Mouse (Mus musculus) lung, postnatal 10 days (tissue): Measurements from ENCODE around the gene Dot1l.

ENCODE experiments used
- DNase-seq: peaks from one replicate; pipeline ENCODE4 v3.0.0; 2021

The Dot1l gene

DNA sequence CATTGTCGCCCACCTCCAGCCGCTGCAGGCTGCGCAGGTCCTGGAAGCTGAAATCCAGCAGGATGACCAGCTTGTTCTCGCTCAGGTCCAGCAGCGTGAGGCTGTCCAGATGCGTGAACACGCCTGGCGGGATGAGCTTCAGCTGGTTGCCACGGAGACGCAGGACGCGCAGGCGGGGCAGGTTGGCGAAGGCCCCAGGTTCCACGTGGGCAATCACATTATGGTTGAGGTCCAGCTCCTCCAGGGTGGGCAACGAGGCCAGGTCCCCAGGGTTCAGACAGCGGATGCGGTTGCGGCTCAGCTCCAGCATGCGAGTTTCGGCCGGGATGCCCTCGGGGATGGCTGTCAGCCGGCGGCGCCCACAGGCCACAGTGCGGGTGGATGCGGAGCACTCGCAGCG, 80.6 kb downstream of the Dot1l start:
- no peak for DNase-seq

DNA sequence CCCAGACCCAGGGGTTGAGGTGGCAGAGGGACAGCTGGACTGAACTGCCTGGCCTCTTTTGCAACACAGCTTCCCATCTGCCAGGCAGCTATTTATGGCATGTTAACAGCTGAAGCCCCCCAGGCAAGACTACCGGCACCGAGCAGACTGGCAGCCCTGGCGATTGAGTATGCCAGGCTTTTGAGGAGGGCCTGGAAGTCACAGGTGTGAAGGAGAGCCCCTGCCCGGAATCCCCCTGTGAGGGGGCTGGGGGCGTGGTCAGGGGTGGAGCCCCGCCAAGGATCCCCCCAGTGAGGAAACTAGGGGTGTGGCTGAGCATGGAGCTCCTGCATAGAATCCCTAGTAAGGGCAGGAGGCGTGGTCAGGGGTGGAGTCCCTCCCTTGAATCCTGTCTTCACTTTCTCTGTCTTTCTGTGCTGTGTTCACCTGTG, 82.0 kb downstream of the Dot1l start:
- no peak for DNase-seq

DNA sequence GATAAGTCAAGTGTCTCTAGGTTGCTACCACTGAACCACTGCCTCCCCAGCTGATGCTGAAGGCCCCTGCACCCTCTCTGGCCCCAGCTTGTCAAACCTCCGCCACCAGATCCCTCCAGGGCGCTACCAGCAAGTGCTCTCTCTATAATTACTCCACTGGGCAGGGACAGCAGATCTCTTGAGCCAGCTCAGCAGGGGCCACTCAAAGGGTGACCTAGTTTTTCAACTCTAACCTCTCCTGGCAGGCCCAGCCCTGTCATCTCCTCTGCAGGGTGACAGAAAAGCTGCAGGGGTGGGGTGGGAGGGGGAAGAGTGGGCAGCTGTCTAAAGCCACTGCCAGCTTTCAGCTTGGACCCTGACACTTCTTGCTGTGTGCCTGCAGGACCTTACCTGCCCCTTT, 82.8 kb downstream of the Dot1l start:
- DNase-seq, result no peak

- no peak for DNase-seq
Measured at GRCm38 (mm10) chr10:80838346-80838912, 83.4 kb downstream of the Dot1l start.

GRCm38 (mm10) chr10:80839848-80840247, 84.8 kb downstream of the Dot1l start:
- DNase-seq, result no peak

- DNase-seq, result no peak
Measured at GRCm38 (mm10) chr10:80841685-80842084, 86.7 kb downstream of the Dot1l start.

DNA sequence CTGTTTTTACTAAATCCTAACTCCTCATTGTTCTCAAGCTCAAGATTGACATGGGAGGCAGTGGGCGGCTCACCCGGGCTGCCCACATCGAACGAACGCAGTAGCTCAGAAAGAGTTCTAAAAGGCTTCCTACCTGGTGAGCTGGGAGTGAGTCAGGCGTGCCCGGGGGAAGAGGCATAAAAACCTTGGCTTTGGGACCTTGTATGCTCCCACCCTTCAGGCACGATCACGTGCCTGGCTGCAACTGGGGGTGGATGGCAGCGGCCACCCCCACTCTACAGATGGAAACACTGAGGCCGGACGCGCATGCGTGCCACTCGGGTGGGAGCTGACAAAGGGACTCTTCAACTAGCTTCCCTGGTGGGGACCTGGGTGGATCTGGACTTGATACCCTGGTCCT, 87.3 kb downstream of the Dot1l start:
- DNase-seq, result no peak

DNA sequence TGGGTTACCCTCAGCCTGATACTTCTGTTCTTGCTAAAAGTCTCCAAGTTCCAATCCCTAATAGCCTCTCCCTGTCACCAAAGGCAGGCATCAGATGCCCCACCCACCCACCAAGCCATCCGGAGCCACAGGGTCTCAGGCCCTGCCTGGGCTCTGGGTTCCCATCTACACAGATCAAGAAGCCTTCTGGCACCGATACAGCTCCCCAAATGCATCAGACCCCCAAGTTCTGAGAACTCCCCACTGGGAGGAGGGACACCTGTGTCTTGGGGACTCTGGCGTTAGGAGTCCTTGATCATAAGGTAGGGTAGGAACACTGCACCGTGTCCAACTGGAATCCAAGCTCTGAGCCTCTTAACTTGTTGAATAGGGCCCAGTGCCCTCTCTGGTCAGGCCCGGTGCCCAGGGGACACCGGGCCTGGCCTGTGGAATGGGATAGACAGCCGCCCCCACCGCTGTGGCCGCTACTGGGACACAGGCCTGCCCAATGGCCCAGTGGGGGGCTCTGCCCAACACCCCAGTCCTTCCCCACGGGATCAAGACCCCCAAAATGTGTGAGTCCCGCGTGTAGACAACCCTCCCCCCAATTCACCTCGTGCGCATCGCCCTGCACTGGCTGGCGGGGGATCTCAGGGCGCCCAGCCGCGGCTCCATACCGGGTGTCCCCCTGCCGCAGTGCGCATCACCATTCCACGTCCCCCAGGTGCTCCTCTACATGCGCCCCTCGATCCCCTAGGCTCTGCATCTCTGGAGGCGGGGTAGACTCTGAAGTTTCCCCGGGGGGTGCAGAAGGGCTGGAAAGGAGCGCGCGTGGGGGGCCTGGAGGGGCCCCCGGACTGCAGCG, 88.3 kb downstream of the Dot1l start:
- DNase-seq, result no peak

GRCm38 (mm10) chr10:80843931-80844547, 89.0 kb downstream of the Dot1l start, which contains the start of gene Lingo3:
TSS of gene Lingo3 (minus strand) at chr10:80844039.
- DNase-seq, result no peak
